Mouse (Mus musculus) heart, postnatal 14 days (tissue): ENCODE measurements around the gene Iglon5. TPM values are rescaled to one million over a fixed set of nuclear protein-coding genes. Genes with fewer than 3 reads are reported as not detected.

Experiments
- DNase-seq, 2 experiments: peaks; one replicate each; pipeline ENCODE4 v3.0.0; 2021 to 2022
- intact Hi-C: fragments of 180-260 bp; cut with DNase I; formaldehyde crosslinking; loops from one replicate; pipeline ENCODE4 v1.15.1; 2025
- long read RNA-seq, 2 experiments: library from polyadenylated mRNA; stranded (forward); transcript quantifications; one replicate each; pipeline ENCODE4 v2.0.0; 2021
- total RNA-seq, 2 experiments: library from RNA; stranded (reverse); gene quantifications; 2 replicates each; pipeline ENCODE4 v1.2.3; 2021

Gene Iglon5
- total RNA-seq: under 1 TPM; 0.24 to 0.36 TPM
- long read RNA-seq, experiment 1: 0 reads
- long read RNA-seq, experiment 2: 0 reads

DNA sequence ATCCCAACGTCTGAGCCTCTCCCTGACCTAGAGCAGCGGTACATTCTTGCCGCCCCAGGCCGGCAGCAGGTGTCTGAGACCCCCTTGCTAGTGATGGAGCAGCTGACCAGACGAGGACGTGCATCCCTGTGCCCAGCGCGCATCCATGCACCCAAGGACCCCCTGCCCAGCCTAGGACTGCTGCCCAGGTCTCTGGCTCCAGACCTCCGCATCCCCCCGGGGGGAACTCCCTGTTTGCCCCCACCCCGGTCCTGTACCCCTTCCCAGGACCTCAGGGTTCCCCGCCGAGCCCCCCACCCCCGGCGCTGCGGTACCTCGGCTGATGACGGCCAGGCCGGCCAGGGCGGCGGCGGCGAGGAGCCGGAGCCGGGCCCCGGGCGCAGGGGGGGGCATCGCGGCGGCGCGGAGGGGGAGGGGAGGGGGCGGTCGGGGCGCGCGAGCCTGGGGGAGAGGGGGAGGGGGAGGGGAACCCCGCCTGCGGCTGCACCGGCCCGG, at the start of gene Iglon5:
Iglon5 (minus strand) TSS at position 445 of the 495 bp plus-strand sequence.
- no peak for DNase-seq
- intact Hi-C loops: no loop called here

DNA sequence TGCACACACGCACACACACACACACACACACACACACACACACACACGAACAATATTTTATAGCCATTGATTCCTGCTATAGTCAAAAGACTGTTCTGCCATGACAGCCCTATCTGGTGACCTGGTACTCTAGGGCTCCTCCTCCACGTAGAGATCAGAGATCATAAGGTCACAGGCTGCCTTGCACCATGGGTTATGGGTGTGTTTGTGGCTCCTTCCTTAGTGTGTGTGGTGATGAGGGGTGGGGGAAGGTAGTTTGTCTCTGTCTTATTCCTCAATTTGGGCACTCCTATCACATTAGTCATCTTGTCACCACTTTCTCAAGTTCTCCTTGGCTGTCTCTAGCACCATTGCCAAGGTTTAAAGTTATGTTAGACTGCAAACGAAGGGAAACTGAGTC, 48.6 kb upstream of the Iglon5 start:
- intact Hi-C loops: no loop called here
- no peak for DNase-seq

DNA sequence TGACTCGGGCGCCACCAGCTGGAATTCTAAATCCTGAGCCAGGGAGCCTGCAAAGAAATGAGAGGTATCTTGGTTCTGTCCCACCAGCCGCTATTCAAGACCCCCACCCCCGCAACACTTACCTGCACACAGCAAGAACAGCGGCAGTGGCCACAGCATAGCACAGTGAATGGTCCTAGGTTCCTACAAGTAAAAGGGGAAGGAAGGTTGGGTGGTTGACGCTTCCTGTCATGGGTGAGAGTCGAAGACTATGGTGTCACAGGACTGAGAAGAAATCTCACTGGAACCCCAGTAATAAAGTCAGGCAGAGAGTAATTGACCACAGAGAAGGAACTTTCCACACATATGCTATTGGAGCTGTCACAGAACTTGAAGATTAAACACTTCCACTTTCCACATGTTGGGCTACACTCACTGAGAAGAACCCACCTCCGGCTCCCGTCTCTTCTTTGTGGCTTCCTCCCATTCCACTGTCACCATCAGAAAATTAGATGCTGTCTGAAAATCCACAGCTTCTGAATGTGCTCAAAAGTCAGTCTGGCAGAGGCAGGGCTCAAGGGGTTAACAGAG, 43.1 kb upstream of the Iglon5 start:
- DNase-seq: no peak
- intact Hi-C loops: no loop called here

DNA sequence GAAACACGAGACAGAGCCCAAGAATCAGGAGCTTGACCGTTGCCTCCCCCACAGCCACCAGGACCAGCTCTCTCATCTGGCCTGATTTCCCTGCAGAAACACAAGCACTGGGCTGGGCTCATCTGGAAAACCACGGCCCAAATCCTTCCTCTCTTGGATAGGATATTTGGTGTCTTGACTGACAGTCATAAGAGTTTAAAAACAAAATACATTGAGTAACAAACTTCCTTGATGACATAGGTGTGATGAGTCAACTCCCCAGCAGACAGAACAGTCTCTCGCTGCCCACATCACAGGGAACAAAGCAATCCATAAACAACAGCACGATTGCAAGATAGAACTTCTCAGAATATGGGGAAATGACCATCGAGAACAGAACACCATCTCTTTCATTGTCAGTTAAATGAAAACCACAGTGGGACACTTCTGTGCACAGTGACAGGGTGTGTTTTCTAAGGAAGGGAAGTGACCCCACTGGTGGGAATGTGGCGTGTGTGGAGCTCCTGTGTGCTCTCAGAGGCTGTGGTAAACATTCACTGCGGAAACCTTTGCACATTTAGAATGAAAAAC, 40.4 kb upstream of the Iglon5 start:
- intact Hi-C loops: no loop called here
- no peak for DNase-seq

DNA sequence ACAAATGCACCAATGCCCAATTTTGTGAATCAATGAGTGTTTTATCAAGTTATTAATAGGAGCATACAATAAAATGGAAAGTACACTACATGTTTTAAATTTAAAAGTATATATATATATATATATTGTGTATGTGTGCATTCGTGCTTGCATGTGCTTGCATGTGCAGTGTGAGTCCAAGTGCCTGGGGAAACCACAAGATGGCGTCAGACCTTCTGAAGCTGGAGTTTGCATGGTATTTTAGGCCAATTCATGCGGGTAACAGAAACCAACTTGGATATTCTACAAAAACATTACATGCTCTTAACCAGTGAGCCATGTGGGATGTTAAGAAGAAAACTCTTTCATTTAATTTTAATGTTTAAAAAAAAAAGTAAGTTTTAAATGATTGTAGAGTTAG, 35.4 kb upstream of the Iglon5 start:
- intact Hi-C loops: loop anchor here (10.0 kb wide), 1 partner anchor 61 kb away; the partner anchor contains the start of gene Vsig10l
- DNase-seq: peak in 1 of 2 experiments; percentile 16

DNA sequence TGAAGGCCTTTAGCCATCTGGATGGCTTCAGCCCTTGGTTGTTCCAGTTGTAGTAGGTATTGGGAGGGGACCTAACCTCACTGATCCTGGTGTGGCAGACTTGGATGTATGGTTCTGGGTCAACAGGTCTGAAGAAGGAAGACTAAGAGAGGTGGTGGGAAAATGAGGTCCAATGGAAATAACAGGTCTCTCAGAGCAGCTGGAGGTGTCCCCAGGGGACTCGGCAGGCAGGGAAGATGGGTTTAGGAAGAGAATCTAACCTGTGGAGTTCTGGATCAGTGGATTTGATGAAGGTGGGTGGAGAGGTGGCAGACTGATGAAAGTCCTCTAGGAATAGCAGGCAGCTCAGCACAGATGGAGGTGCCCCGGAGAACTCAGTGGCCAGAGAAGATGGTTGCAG, 32.9 kb upstream of the Iglon5 start:
- intact Hi-C loops: loop anchor here (10.0 kb wide), 1 partner anchor 58 kb away; the partner anchor contains the start of gene Vsig10l
- no peak for DNase-seq

DNA sequence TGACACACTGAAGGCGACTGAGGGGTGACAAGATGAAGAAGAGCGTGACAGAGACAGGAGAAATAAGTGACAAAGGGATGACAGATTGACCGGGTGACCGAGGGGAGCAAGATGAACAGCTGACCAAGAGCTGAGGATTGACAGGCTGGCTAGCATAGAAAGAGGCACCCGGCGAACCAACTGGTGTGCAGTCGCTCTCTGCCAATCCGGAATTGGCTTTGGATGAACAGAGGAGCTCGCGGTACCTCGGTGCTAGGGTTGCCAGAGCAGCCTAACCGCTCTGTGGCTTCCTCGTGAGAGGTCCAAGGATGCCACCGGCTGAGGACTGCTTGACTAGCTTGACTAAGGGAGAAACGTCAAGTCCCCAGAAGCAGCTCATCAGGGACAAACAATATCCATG, 28.5 kb upstream of the Iglon5 start:
- DNase-seq: no peak
- intact Hi-C loops: no loop called here

DNA sequence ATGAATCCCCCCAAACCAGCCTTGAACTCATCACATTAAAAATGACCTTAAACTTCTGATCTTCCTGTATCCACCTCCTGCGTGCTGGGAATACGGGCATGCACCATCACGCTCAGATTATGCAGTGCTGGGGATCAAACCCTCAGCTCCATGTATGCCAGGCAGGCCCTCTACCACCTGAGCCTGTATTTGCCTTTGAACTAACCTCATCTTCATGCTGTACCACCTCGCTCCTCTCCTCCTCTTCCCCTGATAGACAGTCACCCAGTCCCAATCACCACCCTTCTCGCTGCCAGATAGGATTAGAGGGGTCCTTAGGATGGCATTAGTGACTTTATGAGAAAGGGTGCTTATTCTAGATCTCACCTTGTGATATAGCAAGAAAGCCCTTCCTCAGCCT, 25.2 kb upstream of the Iglon5 start:
- DNase-seq: no peak
- intact Hi-C loops: no loop called here

DNA sequence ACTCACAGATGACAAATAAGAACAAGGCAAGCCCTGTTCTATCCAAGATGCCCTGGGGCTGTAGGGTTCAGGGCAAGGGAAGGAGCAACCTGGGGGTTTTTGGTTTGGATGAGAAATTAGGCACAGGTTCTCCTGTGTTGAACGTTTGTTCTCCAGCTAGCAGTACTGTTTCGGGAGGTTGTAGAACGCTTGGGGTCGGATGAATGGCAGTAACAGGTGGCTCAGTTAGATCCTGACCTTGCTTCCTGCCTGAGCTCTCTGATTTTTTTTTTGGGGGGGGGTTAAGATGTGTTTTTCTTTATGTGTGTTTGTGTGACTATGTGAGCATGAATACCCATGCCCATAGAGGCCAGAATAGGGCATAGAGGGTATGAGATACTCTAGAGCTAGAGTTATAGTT, 22.6 kb upstream of the Iglon5 start:
- DNase-seq: no peak
- intact Hi-C loops: no loop called here

DNA sequence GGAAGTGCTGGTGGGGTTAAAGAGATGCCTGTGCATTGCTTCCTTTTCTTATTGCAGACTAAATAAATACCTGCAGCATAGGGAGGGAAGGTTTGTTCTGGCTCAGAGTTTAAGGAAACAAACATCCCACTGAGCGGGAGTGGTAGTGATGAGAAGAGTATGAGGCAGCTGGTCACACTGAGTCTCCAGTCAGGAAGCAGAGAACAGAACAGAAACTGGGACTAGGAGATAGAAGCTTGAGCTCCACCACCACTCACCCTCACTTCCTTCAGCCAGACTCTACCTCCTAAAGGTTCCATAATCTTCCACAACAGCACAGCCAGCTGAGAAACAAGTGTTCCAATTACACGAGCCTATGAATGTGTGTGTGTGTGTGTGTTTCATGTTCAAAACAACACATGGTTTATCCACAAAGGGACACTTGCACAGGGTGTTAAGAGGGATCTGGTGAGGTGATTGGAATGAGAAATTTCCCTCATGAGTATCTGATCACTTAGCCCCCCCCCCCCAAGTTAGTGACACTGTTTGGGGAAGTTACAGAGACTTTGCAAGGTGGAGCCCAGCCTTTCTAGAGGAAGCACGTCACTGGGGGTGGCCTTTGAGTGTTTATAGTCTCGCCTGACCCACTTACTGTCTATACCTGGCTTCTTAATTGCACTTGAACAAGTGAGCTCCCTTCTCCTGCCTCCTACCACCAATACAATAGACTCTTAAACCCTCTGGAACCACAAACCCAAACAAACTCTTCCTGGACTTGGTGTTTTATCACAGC, 22.0 kb upstream of the Iglon5 start:
- intact Hi-C loops: no loop called here
- DNase-seq: no peak

DNA sequence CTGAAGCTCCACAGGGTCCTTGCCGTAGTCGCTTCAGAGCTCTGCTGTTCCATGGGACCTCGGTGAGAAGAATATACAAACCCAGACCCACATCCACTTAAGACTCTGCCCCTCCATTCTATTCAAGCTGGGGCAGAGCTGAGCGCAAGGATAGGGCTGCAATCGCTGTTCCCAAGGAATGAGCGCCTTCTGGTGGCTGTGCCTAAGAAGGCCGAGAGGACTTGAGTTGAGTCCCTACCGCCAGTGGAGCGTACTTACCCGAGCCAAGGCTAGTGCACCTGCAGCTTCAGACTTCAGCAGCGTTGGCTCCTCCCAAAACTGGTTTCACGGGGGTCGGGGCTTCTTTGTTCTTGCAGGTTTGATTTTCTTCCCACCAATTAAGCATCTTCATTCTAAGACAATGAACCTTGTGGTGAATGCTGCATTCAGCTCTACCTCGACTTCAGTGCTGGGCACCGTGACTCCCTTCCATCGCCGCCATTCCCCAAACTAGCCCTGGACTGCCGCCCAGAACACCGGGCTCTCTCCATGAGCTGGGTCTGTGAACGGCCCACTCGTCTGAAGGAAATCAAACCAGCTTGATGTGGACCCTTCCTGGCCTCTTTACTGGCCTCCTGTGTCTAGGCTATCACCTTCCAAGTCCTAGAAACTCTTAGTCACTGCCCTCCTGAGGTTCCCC, 5.6 kb upstream of the Iglon5 start:
- DNase-seq: peak in 1 of 2 experiments; percentile 39

DNA sequence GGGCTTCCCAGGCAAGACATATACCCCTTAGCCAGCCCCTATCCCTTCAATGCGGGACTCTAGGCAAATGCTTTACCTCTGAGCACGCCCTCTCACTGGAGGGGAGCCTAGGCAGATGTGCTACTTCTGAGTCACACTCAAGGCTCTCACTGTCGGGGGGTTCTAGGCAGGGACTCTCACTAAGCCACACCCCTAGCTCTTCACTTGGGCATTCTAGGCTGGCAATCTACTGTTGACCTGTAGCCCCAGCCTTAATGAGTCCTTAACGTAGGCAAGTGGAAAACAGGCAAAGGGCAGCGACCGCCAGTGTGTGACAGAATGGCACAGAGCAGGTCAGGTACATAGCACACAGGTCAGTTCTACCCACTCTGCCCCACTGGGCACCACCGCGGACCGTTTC, 986 bp upstream of the Iglon5 start:
- no peak for DNase-seq
- intact Hi-C loops: no loop called here

More for the DNA sequence above, 5.6 kb upstream of the Iglon5 start:
- intact Hi-C loops: no loop called here

DNA sequence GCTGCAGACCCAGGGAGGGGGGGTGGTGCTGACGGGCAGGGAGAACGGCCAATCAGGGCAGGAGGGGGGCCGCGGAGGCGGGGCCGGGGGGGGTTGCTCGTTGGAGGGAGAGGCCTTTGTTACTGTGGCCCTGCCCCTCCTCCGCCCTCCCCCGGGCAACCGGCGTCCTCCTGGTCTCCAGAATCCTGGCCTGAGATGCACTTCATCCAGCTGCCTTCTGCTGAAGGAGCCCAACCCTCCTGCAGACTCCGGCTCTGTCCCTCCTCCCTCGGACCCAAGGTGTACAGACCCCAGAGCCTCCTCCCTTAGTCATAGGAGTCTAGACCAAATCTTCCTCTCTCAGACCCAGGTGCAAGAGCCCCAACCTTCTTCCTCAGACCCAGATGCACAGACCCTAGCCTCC, 308 bp upstream of the Iglon5 start:
- intact Hi-C loops: no loop called here

DNA sequence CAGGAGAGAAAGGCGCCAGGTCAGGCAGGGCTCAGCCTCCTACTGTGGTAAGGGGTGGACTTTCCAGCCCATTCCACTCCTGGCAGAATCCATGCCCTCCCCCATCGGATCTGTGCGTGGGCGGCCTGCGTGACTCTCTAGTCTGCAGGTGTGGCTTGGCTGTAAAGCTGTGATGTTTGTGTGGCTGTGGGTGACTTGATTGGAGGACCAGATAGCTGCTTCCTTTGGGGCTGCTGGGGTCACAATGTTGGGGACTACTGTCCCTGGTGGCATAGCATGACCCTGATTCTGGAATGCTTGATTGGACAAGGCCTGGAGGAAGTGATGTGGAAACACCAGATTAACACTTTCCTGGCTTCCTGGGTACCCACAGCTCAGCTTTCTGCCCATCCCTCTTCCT, 1.2 kb downstream of the Iglon5 start:
- no peak for DNase-seq
- intact Hi-C loops: no loop called here

More for the DNA sequence above, 308 bp upstream of the Iglon5 start:
- DNase-seq: peak; percentile 28 to 36

DNA sequence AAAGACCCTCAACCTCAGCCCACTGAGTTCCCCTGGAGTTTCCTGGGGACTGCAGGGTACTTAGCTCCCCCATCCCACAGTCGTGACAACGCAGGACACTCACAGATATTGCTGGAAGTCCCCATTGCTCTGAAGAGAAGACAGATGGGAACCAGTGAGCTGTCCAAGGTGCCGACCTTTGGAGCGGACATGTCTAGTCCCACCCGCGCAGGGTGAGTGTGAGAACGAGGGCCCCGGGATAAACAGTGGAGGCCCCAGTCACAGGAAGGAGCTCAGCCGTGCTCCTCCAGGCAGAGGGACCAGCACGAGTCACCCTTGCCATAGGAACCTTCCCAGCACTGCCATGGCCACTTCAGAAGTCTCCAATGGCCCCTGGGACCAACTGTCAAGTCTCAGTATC, 6.6 kb downstream of the Iglon5 start:
- intact Hi-C loops: no loop called here
- peak in 1 of 2 experiments; percentile 26 for DNase-seq

DNA sequence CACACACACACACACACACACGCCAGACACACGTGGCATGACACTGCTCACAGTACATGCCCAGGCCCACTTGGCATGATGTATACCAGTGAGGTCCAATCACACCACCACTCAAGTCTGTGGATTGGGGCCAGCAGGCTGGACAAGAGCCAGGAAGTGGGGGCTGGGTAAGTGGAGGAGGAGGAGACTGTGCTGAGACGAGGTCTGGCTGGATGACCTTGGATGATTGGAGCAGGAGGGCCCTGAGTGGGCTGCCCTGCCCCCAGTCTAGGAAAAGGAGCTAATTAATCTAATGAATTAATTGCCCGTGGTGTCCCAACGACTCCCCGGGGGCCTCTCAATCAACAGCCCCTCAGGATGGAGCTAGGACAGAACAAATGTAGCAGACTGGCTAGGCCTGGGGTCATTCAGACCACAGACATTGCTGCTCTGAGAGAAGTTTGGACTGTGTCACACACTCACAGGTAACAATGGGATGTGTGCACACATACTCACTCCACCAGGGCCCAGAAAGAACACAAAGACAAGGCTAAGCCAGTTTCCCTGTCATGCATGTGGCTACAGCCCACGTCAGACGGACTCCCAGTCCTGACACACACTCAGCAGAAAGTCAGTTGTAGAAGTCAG, 7.7 kb downstream of the Iglon5 start:
- DNase-seq: peak in 1 of 2 experiments; percentile 40
- intact Hi-C loops: no loop called here

DNA sequence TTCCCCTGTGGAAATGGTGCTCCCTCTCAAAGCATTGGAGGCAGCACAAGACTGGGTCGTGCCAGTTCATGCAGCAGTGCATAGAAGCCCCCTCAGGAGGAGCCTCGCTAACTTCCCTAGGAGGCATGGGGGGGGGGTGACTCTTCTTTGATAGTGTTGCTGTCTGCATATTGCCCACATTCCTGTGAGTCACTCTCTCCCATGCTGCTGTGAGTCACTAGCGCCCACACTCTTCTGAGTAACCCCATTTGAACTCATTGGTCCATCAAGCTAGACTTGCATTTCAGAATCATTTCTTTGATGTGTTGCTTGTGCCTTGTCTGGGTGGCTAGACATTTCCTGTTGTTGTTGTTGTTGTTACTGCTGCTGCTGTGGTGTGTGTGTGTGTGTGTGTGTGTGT, 8.7 kb downstream of the Iglon5 start:
- DNase-seq: no peak
- intact Hi-C loops: no loop called here

DNA sequence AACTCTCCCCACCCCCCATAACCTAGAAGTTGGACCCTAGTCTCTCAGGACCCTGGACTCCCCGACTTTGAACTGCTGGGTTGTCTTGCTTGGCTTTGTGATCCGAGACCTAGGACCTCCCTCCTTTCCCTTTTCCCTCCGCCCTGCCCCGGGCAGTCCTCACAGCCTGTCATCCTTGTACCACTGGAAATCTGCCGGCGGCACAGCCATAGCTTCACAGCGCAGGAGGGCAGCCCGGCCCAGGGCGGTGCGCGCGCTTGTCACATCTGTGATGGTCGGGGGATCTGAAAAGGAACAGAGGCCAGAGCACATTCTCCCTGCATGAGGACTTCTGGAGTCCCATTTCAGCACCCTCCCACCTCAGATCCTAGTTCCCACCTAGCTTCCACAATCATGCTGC, 13.5 kb downstream of the Iglon5 start:
- intact Hi-C loops: no loop called here
- no peak for DNase-seq

DNA sequence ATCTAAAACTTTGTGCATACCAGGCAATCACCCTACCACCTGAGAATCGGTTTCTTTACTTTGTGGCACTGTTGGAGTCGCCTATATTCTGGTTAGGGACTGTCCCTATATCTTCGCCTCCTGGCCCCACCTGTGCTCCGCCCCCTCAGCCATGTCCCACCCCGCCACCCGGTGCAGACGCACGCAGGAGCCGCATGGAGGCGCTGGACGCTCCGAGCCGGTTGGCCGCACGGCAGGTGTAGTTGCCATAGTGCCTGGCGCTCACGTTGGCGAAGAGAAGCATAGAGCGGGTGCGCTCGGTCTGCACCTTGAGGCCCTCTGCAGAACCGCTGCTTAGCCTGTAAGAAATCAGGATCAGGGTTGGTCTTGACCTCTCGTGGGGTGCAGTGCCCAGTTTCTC, 14.2 kb downstream of the Iglon5 start:
- intact Hi-C loops: no loop called here

DNA sequence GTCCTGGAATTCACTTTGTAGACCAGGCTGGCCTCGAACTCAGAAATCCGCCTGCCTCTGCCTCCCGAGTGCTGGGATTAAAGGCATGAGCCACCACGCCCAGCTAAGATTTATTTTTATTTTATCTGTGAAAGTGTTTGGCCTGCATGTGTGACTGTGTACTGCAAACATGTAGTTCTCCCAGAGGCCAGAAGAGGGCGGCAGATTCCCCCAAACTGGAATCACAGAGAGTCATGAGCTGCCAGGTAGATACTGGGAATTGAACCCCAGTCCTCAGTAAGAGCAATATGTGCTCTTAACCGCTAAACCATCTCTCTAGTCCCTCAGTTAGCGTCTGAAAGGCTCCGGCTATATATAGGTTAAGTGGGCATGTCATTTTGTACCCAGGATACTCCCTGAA, 19.5 kb downstream of the Iglon5 start:
- intact Hi-C loops: no loop called here
- DNase-seq: no peak

More for the DNA sequence above, 14.2 kb downstream of the Iglon5 start:
- no peak for DNase-seq
